Mouse (Mus musculus): ENCODE results near the gene Cpn2. TPM values are rescaled to one million over a fixed set of nuclear protein-coding genes. Genes with fewer than 3 reads are reported as not detected.

The Cpn2 gene
- polyA plus RNA-seq (2015; fragmentation: Nextera tagmentation; extraction: Ambion mirVana) = 0.17 and 0.26 TPM in 2 replicates

GRCm38 (mm10) chr16:30267359-30267758 is at the start of gene Cpn2:
Gene Cpn2, minus strand, starts transcription at chr16:30267499.
- no peaks in the 10 kb centered on the region for H3K27me3 ChIP-seq (ENCODE audit: control insufficient read depth, insufficient read depth, low read length)
- H3K9ac ChIP-seq (ENCODE audit: low read length) = no peak within 1 kb of the TSS
- H3K27ac ChIP-seq (ENCODE audit: low read length) = no peak within 1 kb of the TSS
- H3K4me1 ChIP-seq (ENCODE audit: control insufficient read depth, insufficient read depth, low read length) = peaks cover 7% of the 10 kb centered on the region; the same call in 1 of the 2 replicates
- no peak for ATAC-seq (ENCODE audit: insufficient read depth, low FRiP score)
- H3K4me3 ChIP-seq (replicated peaks; ENCODE audit: low read length) = no peak within 1 kb of the TSS
- no peak within 1 kb of the TSS for H3K4me2 ChIP-seq (ENCODE audit: low read depth, low read length)
- WGBS = 64% methylated on average over 5 of the region's 5 CpGs
- no peaks in the 10 kb centered on the region for H3K9me3 ChIP-seq (replicated peaks; ENCODE audit: control insufficient read depth, low read length)
- no peaks in the 10 kb centered on the region for H3K36me3 ChIP-seq (ENCODE audit: control insufficient read depth, insufficient read depth, low read length)

GRCm38 (mm10) chr16:30314236-30314635 is 46.9 kb upstream of the Cpn2 start:
- 0 out of 2 replicates have a peak, but pooled peaks cover 6% of the 10 kb centered on the region for H3K27me3 ChIP-seq (ENCODE audit: control insufficient read depth, insufficient read depth, low read length)
- H3K9me3 ChIP-seq (replicated peaks; ENCODE audit: control insufficient read depth, low read length) = no peaks in the 10 kb centered on the region
- no peaks in the 10 kb centered on the region for H3K36me3 ChIP-seq (ENCODE audit: control insufficient read depth, insufficient read depth, low read length)
- no peak overlapping the region for H3K27ac ChIP-seq (ENCODE audit: low read length)
- no peak overlapping the region for H3K4me2 ChIP-seq (ENCODE audit: low read depth, low read length)
- no peak overlapping the region for H3K9ac ChIP-seq (ENCODE audit: low read length)
- H3K4me3 ChIP-seq (replicated peaks; ENCODE audit: low read length) = no peak overlapping the region
- peaks cover 5% of the 10 kb centered on the region; the same call in 1 of the 2 replicates for H3K4me1 ChIP-seq (ENCODE audit: control insufficient read depth, insufficient read depth, low read length)
- ATAC-seq (ENCODE audit: insufficient read depth, low FRiP score) = no peak

- ATAC-seq (ENCODE audit: insufficient read depth, low FRiP score) = no peak
- H3K27ac ChIP-seq (ENCODE audit: low read length) = no peak within 1 kb of the TSS
- peak within 1 kb of the TSS; percentile 66 for H3K4me3 ChIP-seq (replicated peaks; ENCODE audit: low read length)
- no peaks in the 10 kb centered on the region for H3K9me3 ChIP-seq (replicated peaks; ENCODE audit: control insufficient read depth, low read length)
- H3K4me2 ChIP-seq (ENCODE audit: low read depth, low read length) = peak within 1 kb of the TSS; percentile 100
- H3K36me3 ChIP-seq (ENCODE audit: control insufficient read depth, insufficient read depth, low read length) = no peaks in the 10 kb centered on the region
- H3K27me3 ChIP-seq (ENCODE audit: control insufficient read depth, insufficient read depth, low read length) = peaks cover 26% of the 10 kb centered on the region
- peaks cover 13% of the 10 kb centered on the region for H3K4me1 ChIP-seq (ENCODE audit: control insufficient read depth, insufficient read depth, low read length)
- peak within 1 kb of the TSS; percentile 73 for H3K9ac ChIP-seq (ENCODE audit: low read length)
Measured at GRCm38 (mm10) chr16:30310647-30311046, 43.3 kb upstream of the Cpn2 start, which contains the start of gene Gp5. Gene Gp5, minus strand, starts transcription at chr16:30310779.

- Histone ChIP-seq H3K36me3 (ENCODE audit: control insufficient read depth, insufficient read depth, low read length) (no peaks in the 10 kb centered on the region), H3K27ac (ENCODE audit: low read length) (no peak overlapping the region), H3K27me3 (ENCODE audit: control insufficient read depth, insufficient read depth, low read length) (peaks cover 26% of the 10 kb centered on the region), H3K4me3 (replicated peaks; ENCODE audit: low read length) (no peak overlapping the region), H3K9me3 (replicated peaks; ENCODE audit: control insufficient read depth, low read length) (no peaks in the 10 kb centered on the region), H3K4me1 (ENCODE audit: control insufficient read depth, insufficient read depth, low read length) (peaks cover 13% of the 10 kb centered on the region), H3K4me2 (ENCODE audit: low read depth, low read length) (0 out of 2 replicates have a peak overlapping the region, but pooled peaks have one; percentile 100), H3K9ac (ENCODE audit: low read length) (no peak overlapping the region)
- 64% methylated on average over 8 of the region's 8 CpGs for WGBS
- no peak for ATAC-seq (ENCODE audit: insufficient read depth, low FRiP score)
Measured at GRCm38 (mm10) chr16:30310171-30310515, 42.8 kb upstream of the Cpn2 start.

GRCm38 (mm10) chr16:30309395-30310170 is 42.3 kb upstream of the Cpn2 start:
- ATAC-seq (ENCODE audit: insufficient read depth, low FRiP score) = no peak
- Histone ChIP-seq H3K9me3 (replicated peaks; ENCODE audit: control insufficient read depth, low read length) (no peaks in the 10 kb centered on the region), H3K4me1 (ENCODE audit: control insufficient read depth, insufficient read depth, low read length) (peaks cover 13% of the 10 kb centered on the region), H3K9ac (ENCODE audit: low read length) (peak overlapping the region; percentile 73), H3K4me3 (replicated peaks; ENCODE audit: low read length) (peak overlapping the region; percentile 66), H3K36me3 (ENCODE audit: control insufficient read depth, insufficient read depth, low read length) (no peaks in the 10 kb centered on the region), H3K27ac (ENCODE audit: low read length) (no peak overlapping the region), H3K4me2 (ENCODE audit: low read depth, low read length) (peak overlapping the region; percentile 100), H3K27me3 (ENCODE audit: control insufficient read depth, insufficient read depth, low read length) (peaks cover 26% of the 10 kb centered on the region)
- WGBS = 6% methylated on average over 34 of the region's 34 CpGs

GRCm38 (mm10) chr16:30308616-30309394 is 41.5 kb upstream of the Cpn2 start:
- H3K9ac ChIP-seq (ENCODE audit: low read length) = peak overlapping the region; percentile 73
- peak overlapping the region; percentile 100 for H3K4me2 ChIP-seq (ENCODE audit: low read depth, low read length)
- peaks cover 26% of the 10 kb centered on the region for H3K27me3 ChIP-seq (ENCODE audit: control insufficient read depth, insufficient read depth, low read length)
- peak; percentile 78 for ATAC-seq (ENCODE audit: insufficient read depth, low FRiP score)
- WGBS = under 1% methylated on average over 72 of the region's 72 CpGs
- H3K4me1 ChIP-seq (ENCODE audit: control insufficient read depth, insufficient read depth, low read length) = peaks cover 13% of the 10 kb centered on the region
- no peak overlapping the region; the same call in 1 of the 2 replicates for H3K27ac ChIP-seq (ENCODE audit: low read length)
- H3K4me3 ChIP-seq (replicated peaks; ENCODE audit: low read length) = peak overlapping the region; percentile 66
- H3K9me3 ChIP-seq (replicated peaks; ENCODE audit: control insufficient read depth, low read length) = no peaks in the 10 kb centered on the region
- no peaks in the 10 kb centered on the region for H3K36me3 ChIP-seq (ENCODE audit: control insufficient read depth, insufficient read depth, low read length)

- 14% methylated on average over 29 of the region's 29 CpGs for WGBS
- H3K9ac ChIP-seq (ENCODE audit: low read length) = peak overlapping the region; percentile 73
- peak; percentile 9; the same call in 1 of the 2 replicates for ATAC-seq (ENCODE audit: insufficient read depth, low FRiP score)
Measured at GRCm38 (mm10) chr16:30307961-30308615, 40.8 kb upstream of the Cpn2 start.

GRCm38 (mm10) chr16:30307306-30307705 is 40.0 kb upstream of the Cpn2 start:
- Histone ChIP-seq H3K4me1 (ENCODE audit: control insufficient read depth, insufficient read depth, low read length) (peaks cover 13% of the 10 kb centered on the region), H3K9ac (ENCODE audit: low read length) (no peak overlapping the region), H3K27me3 (ENCODE audit: control insufficient read depth, insufficient read depth, low read length) (peaks cover 26% of the 10 kb centered on the region), H3K36me3 (ENCODE audit: control insufficient read depth, insufficient read depth, low read length) (no peaks in the 10 kb centered on the region), H3K27ac (ENCODE audit: low read length) (no peak overlapping the region), H3K9me3 (replicated peaks; ENCODE audit: control insufficient read depth, low read length) (no peaks in the 10 kb centered on the region), H3K4me2 (ENCODE audit: low read depth, low read length) (no peak overlapping the region), H3K4me3 (replicated peaks; ENCODE audit: low read length) (no peak overlapping the region)
- 57% methylated on average over 12 of the region's 12 CpGs for WGBS
- no peak for ATAC-seq (ENCODE audit: insufficient read depth, low FRiP score)

More at GRCm38 (mm10) chr16:30307961-30308615, 40.8 kb upstream of the Cpn2 start:
- Histone ChIP-seq H3K9me3 (replicated peaks; ENCODE audit: control insufficient read depth, low read length) (no peaks in the 10 kb centered on the region), H3K27me3 (ENCODE audit: control insufficient read depth, insufficient read depth, low read length) (peaks cover 26% of the 10 kb centered on the region), H3K4me3 (replicated peaks; ENCODE audit: low read length) (peak overlapping the region; percentile 66), H3K4me2 (ENCODE audit: low read depth, low read length) (peak overlapping the region; percentile 100), H3K36me3 (ENCODE audit: control insufficient read depth, insufficient read depth, low read length) (no peaks in the 10 kb centered on the region), H3K4me1 (ENCODE audit: control insufficient read depth, insufficient read depth, low read length) (peaks cover 13% of the 10 kb centered on the region), H3K27ac (ENCODE audit: low read length) (no peak overlapping the region)
